Mouse (Mus musculus) limb, embryonic 14.5 days (tissue): ENCODE data around the gene Lct. TPM values are rescaled to one million over a fixed set of nuclear protein-coding genes. Genes with fewer than 3 reads are reported as not detected.
"Not testable (repeated sequence)": the region's sequence is repeated elsewhere in the genome, so short reads cannot be mapped to it uniquely, and the experiment has no call there.

Experiments used
- ATAC-seq: fragments of 200-750 bp; cut with Nextera tagmentation; 2 replicates; pipeline ENCODE4 v1.8.0; 2017; ENCODE audit warnings: low read depth, moderate number of reproducible peaks, moderate TSS enrichment; ENCODE audit not compliant: low FRiP score
- DNase-seq: peaks from one replicate; pipeline ENCODE4 v3.0.0-alpha.2; 2015; ENCODE audit warnings: low spot score
- H3K27ac ChIP-seq: fragments of 300-500 bp; sonication (generic); replicated peaks from 2 replicates; pipeline ENCODE4 v1.5.1; 2014; ENCODE audit warnings: low read depth, mild to moderate bottlenecking, low read length, moderate library complexity, mixed read lengths
- H3K27me3 ChIP-seq: fragments of 300-500 bp; sonication (generic); 2 replicates; pipeline ENCODE4 v1.6.1; 2014; ENCODE audit warnings: low read length, mixed read lengths; ENCODE audit not compliant: control insufficient read depth, insufficient read depth
- H3K36me3 ChIP-seq: fragments of 300-500 bp; sonication (generic); 2 replicates; pipeline ENCODE4 v1.6.1; 2014; ENCODE audit warnings: mild to moderate bottlenecking, low read length, moderate library complexity, mixed read lengths; ENCODE audit not compliant: control insufficient read depth, insufficient read depth
- H3K4me1 ChIP-seq: fragments of 300-500 bp; sonication (generic); 2 replicates; pipeline ENCODE4 v1.6.1; 2014; ENCODE audit warnings: antibody characterized with exemption, low read length, mixed read lengths; ENCODE audit not compliant: control insufficient read depth, insufficient read depth
- H3K4me2 ChIP-seq: fragments of 300-500 bp; sonication (generic); replicated peaks from 2 replicates; pipeline ENCODE4 v1.6.1; 2014; ENCODE audit warnings: low read depth, mild to moderate bottlenecking, low read length, moderate library complexity; ENCODE audit not compliant: severe bottlenecking
- H3K4me3 ChIP-seq: fragments of 300-500 bp; sonication (generic); replicated peaks from 2 replicates; pipeline ENCODE4 v1.5.1; 2014; ENCODE audit warnings: low read length
- H3K9ac ChIP-seq: fragments of 300-500 bp; sonication (generic); 2 replicates; pipeline ENCODE4 v1.6.1; 2014; ENCODE audit warnings: mild to moderate bottlenecking, low read depth, low read length, moderate library complexity; ENCODE audit not compliant: severe bottlenecking
- H3K9me3 ChIP-seq: fragments of 300-500 bp; sonication (generic); 2 replicates; pipeline ENCODE4 v1.6.1; 2016; ENCODE audit warnings: low read length; ENCODE audit not compliant: control insufficient read depth
- POLR2A ChIP-seq: fragments of 200-500 bp; IDR thresholded peaks from 2 replicates; pipeline ENCODE4 v1.8.0; 2012; ENCODE audit warnings: inconsistent platforms, mild to moderate bottlenecking, moderate library complexity, borderline replicate concordance; ENCODE audit not compliant: insufficient read depth, insufficient read length; ENCODE audit errors: extremely low read depth
- WGBS: fragments of 180-500 bp; shearing (Covaris S2); extraction: QIAGEN DNeasy Blood & Tissue Kit; methylation state at CpG from one replicate; pipeline ENCODE4 v1.1.7; 2014; 5-methylcytosine and 5-hydroxymethylcytosine counted together
- polyA plus RNA-seq, 2 experiments: library from polyadenylated mRNA; depleted of rRNA in 1 of 2; stranded (reverse) in 1 of 2; unstranded in 1 of 2; fragments of >200 nt; fragmentation: Nextera tagmentation in 1 of 2; extraction: Ambion mirVana in 1 of 2; gene quantifications; 2 replicates each; pipeline versions ENCODE4 v1.2.1 to v1.2.3; 2012 to 2014

Gene Lct
- polyA plus RNA-seq, 2 experiments, result 0.12 to 0.52 TPM

DNA sequence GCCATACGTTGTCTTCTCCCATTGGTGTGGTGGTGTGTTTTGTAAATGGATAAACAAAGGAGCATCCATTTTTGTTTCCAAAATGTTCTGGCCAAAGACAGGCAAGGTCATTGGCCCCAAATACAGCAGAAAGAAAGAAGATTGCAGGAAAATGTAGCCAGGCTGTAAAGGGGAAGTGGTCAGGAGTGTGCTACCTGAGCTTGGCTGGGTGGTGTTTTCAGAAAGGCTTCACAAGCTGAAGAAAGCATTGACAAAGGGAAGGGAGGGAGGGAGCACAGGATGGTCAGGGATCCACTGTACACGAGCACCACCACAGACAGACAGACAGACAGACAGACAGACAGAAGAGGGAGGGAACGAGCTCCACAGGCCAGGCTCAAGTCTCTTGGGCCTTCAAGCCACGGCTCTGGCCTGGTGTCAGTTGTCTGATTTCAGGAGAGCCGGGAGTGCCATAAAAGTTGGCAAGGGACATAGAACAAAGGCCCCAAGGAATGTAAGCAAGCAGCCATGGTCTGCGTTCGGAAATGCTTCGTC, 43.9 kb downstream of the Lct start:
- H3K9me3 ChIP-seq, result no peaks in the 10 kb centered on the region; the same call in 1 of the 2 replicates
- H3K4me3 ChIP-seq, result no peak overlapping the region
- H3K27ac ChIP-seq, result no peak overlapping the region
- DNase-seq (no peak), ATAC-seq (no peak)
- peaks cover 22% of the 10 kb centered on the region for H3K36me3 ChIP-seq
- 71% methylated on average over 8 of the region's 8 CpGs for WGBS
- no peaks in the 10 kb centered on the region for H3K4me1 ChIP-seq
- no peak overlapping the region for H3K4me2 ChIP-seq
- no peak overlapping the region for H3K9ac ChIP-seq
- H3K27me3 ChIP-seq, result no peaks in the 10 kb centered on the region
- TF ChIP-seq POLR2A, result no peak

- 93% methylated on average over 3 of the region's 3 CpGs for WGBS
- H3K9ac ChIP-seq, result no peak overlapping the region
- TF ChIP-seq POLR2A, result no peak
- H3K36me3 ChIP-seq, result peaks cover 30% of the 10 kb centered on the region
- H3K27me3 ChIP-seq, result no peaks in the 10 kb centered on the region
- no peaks in the 10 kb centered on the region; the same call in 1 of the 2 replicates for H3K9me3 ChIP-seq
- no peaks in the 10 kb centered on the region for H3K4me1 ChIP-seq
- ATAC-seq (no peak), DNase-seq (no peak)
- H3K4me3 ChIP-seq, result no peak overlapping the region
- H3K4me2 ChIP-seq, result no peak overlapping the region
- H3K27ac ChIP-seq, result no peak overlapping the region
These were observed 45.2 kb downstream of the Lct start for GRCm38 (mm10) chr1:128282924-128283323.

DNA sequence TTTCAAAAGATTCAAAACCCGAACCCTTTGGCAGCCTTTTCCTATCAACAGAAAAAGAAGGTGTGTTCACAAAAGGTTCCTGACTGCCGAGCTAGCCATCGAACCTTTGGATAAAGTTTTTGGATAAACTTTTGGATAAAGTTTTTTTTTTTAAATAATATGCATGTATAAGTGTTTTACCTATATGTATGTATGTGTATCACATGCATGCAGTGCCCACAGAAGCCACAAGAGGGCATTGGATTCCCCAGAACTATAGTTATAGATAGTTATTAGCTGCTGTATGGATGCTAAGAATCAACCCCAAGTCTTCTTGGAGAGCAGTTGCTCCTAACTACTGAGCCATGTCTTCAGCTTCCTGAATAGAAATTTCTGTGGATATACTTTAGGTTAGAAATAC, 46.4 kb downstream of the Lct start:
- Histone ChIP-seq H3K4me1 (no peaks in the 10 kb centered on the region), H3K36me3 (peaks cover 42% of the 10 kb centered on the region), H3K4me2 (no peak overlapping the region), H3K27me3 (no peaks in the 10 kb centered on the region), H3K27ac (no peak overlapping the region), H3K4me3 (no peak overlapping the region), H3K9me3 (no peaks in the 10 kb centered on the region; the same call in 1 of the 2 replicates), H3K9ac (no peak overlapping the region)
- TF ChIP-seq POLR2A, result no peak
- ATAC-seq, result no peak
- DNase-seq, result no peak
- 91% methylated on average over 3 of the region's 3 CpGs for WGBS

DNA sequence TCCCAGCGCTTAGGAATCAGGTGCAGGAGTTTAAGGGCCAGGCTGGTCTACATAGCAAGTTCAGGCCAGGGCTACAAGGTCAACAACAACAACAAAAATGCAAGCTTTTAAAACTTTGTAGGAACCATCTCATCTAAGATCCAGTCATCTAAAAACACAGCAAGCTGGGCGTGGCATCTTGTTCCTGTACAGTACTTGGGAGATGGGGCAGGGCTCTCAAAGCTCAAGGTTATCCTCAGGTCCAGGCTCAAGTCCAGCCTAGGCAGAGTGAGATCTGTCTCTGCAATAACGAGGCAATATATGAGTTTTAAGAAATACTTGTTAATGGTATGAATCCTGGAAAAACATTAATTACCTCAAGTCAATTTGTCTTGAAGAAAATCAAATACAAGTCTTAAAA, 49.6 kb downstream of the Lct start:
- no peak for TF ChIP-seq POLR2A
- ATAC-seq (no peak), DNase-seq (no peak)
- no peaks in the 10 kb centered on the region; the same call in 1 of the 2 replicates for H3K9me3 ChIP-seq
- H3K4me3 ChIP-seq, result no peak overlapping the region
- peaks cover 68% of the 10 kb centered on the region for H3K36me3 ChIP-seq
- WGBS, result 93% methylated on average over 3 of the region's 3 CpGs
- H3K4me2 ChIP-seq, result no peak overlapping the region
- no peak overlapping the region for H3K9ac ChIP-seq
- H3K27ac ChIP-seq, result no peak overlapping the region
- H3K4me1 ChIP-seq, result no peaks in the 10 kb centered on the region
- no peaks in the 10 kb centered on the region for H3K27me3 ChIP-seq

DNA sequence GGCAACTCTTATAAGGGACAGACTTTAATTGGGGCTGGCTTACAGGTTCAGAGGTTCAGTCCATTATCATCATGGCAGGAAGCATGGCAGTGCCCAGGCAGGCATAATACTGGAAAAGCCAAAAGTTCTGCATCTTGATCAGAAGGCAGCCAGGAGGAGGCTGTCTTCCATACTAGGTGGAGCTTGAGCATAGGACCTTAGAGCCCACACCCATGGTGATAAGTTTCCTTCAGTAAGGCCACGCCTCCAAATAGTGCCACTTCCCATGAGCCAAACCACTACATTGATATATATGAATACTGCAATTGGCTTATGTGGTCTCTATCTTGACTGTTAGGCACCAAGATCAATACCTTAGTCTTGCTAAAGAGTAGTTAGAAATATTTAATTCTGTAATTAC, 52.2 kb downstream of the Lct start:
- H3K27ac ChIP-seq, result no peak overlapping the region
- no peak overlapping the region for H3K9ac ChIP-seq
- no peaks in the 10 kb centered on the region for H3K9me3 ChIP-seq
- no peak for ATAC-seq
- no peaks in the 10 kb centered on the region for H3K27me3 ChIP-seq
- H3K36me3 ChIP-seq, result peaks cover 80% of the 10 kb centered on the region
- WGBS, result 90% methylated on average over 1 of the region's 1 CpGs
- no peak for DNase-seq
- no peak overlapping the region for H3K4me2 ChIP-seq
- no peaks in the 10 kb centered on the region for H3K4me1 ChIP-seq
- no peak for TF ChIP-seq POLR2A
- no peak overlapping the region for H3K4me3 ChIP-seq

- Histone ChIP-seq H3K4me2 (no peak overlapping the region), H3K9ac (no peak overlapping the region), H3K27me3 (no peaks in the 10 kb centered on the region), H3K4me3 (no peak overlapping the region), H3K4me1 (no peaks in the 10 kb centered on the region), H3K27ac (no peak overlapping the region), H3K9me3 (no peaks in the 10 kb centered on the region), H3K36me3 (peaks cover 82% of the 10 kb centered on the region)
- no peak for TF ChIP-seq POLR2A
- 96% methylated on average over 3 of the region's 3 CpGs for WGBS
- DNase-seq (no peak), ATAC-seq (no peak)
These were observed 57.4 kb downstream of the Lct start for GRCm38 (mm10) chr1:128270731-128271130.

DNA sequence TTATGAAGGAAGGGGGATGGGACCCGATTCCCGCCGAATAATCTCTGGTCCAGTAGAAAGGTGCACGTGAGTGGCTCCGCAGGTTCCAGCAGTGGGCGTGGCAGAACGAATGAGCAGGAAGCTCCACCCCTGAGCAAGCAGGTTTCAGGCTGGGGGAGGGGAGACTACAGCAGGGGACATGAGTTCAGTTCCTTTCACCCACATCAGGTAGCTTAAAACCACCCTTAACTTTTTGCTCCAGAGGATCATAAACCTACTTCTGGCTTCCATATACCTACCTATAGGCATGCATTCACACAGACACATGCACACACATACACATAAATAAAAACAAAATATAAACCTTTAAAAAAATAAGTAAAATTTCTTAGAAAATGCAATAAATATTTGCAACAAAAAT, 61.1 kb downstream of the Lct start:
- H3K36me3 ChIP-seq, result peaks cover 80% of the 10 kb centered on the region
- DNase-seq, result not testable (repeated sequence)

More for the DNA sequence above, 61.1 kb downstream of the Lct start:
- H3K27ac ChIP-seq, H3K4me3 ChIP-seq, ATAC-seq, H3K27me3 ChIP-seq, H3K9ac ChIP-seq, H3K4me2 ChIP-seq, H3K9me3 ChIP-seq, H3K4me1 ChIP-seq: not testable (repeated sequence)
- WGBS, result 86% methylated on average over 7 of the region's 7 CpGs
